Mouse (Mus musculus): ENCODE data around the gene Sp140.
"Not testable (repeated sequence)": the region's sequence is repeated elsewhere in the genome, so short reads cannot be mapped to it uniquely, and the experiment has no call there.

DNA sequence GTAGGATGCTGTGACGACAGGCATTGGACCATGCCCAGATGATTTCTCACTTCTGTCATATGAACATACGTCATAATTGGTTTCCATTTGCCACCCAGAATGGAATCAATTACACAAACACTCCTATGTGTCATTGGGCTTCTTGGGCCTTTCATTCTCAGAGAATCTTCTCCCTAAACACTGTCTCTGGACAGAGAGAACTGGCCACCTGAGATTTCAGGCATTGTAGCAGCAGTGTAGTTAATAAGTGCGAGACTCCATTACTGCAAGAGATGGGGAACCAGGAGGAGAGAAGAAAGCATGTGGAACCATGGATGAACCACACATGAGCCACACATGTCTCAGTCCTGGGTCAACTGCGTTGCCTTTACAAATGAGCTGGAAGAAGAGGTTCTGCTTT, 8.2 kb downstream of the Sp140 start:
- TF ChIP-seq POLR2A (IDR thresholded peaks at IDR 0.05; ENCODE audit: borderline replicate concordance, control insufficient read depth, low read depth, low read length); CTCF (IDR thresholded peaks at IDR 0.05; ENCODE audit: control insufficient read depth, insufficient read depth, low read length): not testable (repeated sequence)
